Mouse (Mus musculus) duodenum, adult 2 months (tissue): ENCODE data around the gene Trim16. TPM values are rescaled to one million over a fixed set of nuclear protein-coding genes. Genes with fewer than 3 reads are reported as not detected.

Experiments used
- polyA plus RNA-seq: library from polyadenylated mRNA; depleted of rRNA; stranded (reverse); fragments of >200 nt; gene quantifications from 2 replicates; pipeline ENCODE4 v1.2.3, GENCODE M21; 2012; ENCODE audit warnings: low replicate concordance; rRNA removed

Trim16 gene
- 5.0 and 5.5 TPM in 2 replicates for polyA plus RNA-seq

DNA sequence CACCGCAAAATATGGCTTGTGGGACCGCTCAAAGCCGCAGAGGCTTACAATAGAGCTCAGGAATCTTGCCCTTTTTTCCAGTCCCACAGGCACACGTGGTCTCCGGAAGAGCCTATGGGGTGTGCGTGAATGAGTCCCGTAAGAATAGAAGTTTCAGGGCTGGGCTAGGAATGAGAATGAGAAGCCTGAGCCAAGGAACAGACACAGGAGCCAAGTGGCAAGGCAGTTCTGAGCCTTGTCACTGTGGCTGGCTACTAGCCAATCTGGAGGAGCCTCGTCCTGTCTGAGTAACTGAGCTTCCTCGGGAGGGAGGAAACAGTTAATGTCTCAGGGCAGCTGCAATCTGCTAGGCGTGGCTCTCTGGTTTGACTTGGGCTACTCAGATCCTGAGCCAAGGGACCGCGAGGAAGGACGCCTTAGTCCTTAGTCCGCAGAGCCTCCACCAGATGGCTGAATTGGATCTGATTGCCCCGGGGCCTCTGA, at the start of gene Trim16:
TSS of gene Trim16 (plus strand) at position 173 of the 483 bp plus-strand sequence.

DNA sequence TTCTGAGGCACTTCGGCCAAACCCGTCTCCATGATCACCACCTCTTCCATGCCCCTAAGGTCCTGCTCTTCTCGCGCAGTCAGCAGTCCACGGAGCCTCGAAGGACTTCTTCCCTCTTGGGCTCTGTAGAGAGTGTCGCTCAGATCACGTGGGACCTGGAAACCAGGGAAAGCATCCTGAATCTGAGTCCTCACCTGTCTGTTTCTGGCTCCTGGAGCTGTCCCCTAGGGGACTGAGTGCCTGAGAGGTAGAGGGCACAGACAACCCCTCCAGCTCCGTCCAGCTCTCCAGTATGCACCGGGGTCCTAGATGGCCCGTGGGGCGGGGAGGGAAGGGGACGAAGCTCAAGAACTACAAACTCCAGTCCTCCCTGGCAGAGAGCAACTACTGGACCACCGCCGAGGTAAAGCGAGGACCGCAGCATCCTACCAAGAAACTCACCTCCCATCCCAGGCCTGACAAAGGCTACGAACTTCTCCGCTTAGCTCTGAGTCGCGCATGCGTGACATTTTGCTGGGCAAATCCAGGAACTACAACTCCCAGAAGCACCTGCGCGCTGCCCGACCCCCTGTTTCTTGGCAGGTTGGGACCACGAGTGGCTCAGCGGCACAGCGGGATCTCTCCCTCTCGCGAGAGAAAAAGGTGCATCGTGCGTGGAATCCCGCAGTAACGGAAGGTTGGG, 31.0 kb upstream of the Trim16 start, which contains the start of gene Zfp286:
TSS of gene Zfp286 (minus strand) at position 528 of the 682 bp plus-strand sequence.

DNA sequence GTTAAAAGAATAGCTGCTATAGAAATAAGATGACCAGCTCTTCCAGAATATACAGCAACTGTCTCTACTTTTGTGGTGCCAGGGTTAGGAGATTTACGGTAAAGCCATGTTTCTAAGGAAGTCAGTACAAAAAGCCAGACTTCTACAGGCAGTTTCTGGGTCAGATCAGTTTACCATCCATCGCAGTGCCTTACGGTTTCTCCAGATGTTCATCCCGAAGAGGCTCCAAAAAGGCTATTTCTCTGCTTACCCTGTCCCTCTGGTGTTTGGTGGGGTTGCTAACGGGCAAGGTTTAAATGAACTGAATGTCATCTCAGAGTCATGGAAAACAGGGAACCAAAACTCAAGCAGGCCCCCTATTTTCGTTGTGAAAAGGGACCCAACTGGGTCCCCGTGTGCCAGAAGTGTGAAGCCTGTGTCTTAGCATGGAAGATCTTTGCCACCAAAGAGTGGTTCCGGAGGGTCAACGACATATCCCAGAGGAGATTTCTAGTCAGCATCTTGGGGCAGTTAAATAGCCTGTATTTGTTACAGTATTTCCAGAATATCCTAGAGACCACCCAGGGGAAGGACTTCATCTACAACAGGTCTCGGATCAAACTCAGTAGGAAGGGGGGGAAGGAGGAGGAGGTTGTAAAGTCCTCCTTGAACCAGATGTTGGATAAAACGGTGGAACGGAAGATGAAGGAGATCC, 27.1 kb downstream of the Trim16 start, which contains the start of gene Fbxw10:
TSS of gene Fbxw10 (plus strand) at position 109 of the 694 bp plus-strand sequence.

DNA sequence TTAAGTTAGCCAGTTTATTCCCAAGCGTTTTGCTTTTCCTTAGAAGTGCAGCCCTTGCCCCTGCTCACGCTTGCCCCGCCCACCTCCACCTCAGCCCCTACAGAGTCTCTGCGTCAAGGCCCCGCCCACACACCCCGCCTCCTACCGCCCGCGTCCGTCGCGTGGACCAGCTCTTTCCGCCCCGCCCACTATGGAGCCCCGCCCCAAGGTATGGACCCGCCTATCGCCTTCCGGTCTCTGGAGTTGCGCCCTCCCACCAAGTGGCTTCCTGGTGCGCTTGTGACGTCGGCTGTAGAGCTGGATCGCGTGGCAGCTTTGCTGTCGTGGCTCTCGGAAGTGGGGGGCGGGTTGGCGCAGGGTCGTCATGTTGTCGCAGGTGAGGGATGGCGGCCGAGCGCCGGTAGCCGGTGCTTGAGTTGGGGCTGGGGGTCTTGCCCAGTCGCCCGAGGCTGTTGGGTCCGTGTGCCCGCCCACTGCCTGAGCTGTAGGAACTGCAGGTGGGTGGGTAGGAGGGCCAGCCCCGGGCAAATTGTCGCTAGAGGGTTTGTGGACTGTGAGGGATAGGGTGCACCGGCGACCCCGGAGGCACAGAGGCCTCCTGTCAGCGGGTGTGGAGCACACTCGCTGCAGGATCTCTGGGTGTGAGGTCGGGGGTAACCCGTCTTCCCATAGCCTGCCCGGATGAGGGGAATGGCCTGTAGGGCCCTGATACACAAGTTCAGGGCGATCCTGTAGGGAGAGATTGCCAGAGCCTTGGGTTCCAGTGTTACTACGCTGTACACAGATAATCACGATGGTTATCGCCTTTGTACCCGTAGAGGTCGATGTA, 59.4 kb downstream of the Trim16 start, which contains the start of gene Tvp23b:
TSS of gene Tvp23b (plus strand) at position 236 of the 829 bp plus-strand sequence.

Other genes with a start within 250 kb of the Trim16 start
- 3.0 and 4.6 TPM in 2 replicates for gene Trpv2, start 245.7 kb upstream of the Trim16 start, polyA plus RNA-seq
- 56.4 and 120 TPM in 2 replicates for gene Lrrc75a, start 171.7 kb upstream of the Trim16 start, polyA plus RNA-seq
- 27.8 and 32.5 TPM in 2 replicates for gene Mmgt2, start 171.6 kb upstream of the Trim16 start, polyA plus RNA-seq
- gene Zfp287, start 88.3 kb upstream of the Trim16 start, polyA plus RNA-seq: 0.39 and 0.88 TPM in 2 replicates
- gene Gm10428, start 67.1 kb upstream of the Trim16 start, polyA plus RNA-seq: not detected in 2 replicates
- gene Zfp286, start 30.8 kb upstream of the Trim16 start, polyA plus RNA-seq: 0.09 and 0.16 TPM in 2 replicates
- gene Fbxw10, start 26.8 kb downstream of the Trim16 start, polyA plus RNA-seq: 0.07 and 0.11 TPM in 2 replicates
- 3.1 and 3.8 TPM in 2 replicates for gene Tvp23b, start 59.2 kb downstream of the Trim16 start, polyA plus RNA-seq
- not detected in 2 replicates for gene Cdrt4, start 131.0 kb downstream of the Trim16 start, polyA plus RNA-seq
- gene Tekt3, start 241.4 kb downstream of the Trim16 start, polyA plus RNA-seq: not detected in 2 replicates